Comparison of ENCODE assay signal across 8 mouse cellular contexts in the genomic region with DNA sequence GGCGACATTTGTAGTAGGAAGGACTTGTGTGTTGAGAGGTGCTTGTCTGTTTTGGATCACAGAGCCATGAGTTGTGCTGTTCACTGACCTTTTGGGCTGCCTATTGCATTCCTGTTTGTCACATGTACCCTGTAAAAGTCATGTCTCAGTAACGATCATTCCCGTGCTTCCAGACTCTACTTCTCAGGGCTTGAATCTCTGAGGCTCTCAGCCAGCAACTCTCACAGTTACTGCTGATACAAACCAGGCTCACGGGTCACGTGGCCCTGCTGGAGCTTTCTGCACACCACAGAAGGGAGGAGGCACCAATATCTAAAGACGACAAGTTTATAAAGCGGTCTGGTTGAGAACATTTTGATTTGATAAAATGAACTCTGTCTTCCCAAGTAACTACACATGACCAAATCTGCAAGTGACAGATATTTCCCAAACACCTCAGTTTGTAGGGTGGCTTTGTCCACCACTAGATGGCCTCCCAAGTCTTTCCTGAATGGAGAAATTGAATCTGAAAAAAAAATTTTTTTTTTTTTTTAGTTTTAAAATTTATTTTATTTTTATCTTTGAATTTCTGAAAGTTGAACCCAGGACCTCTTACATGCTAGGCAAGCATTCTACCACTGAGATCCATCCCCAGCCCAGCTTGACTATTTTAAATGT. TPM values are rescaled to one million over a fixed set of nuclear protein-coding genes. Genes with fewer than 3 reads are reported as not detected.
DNase-seq lines count a peak whose midpoint lies in the region; ATAC-seq and TF ChIP-seq lines count a peak whose summit lies in the region.

No protein-coding gene starts in this region.

- H3K27me3 ChIP-seq in kidney, adult 2 months (replicated peaks; ENCODE audit: control insufficient read depth, insufficient read depth, low read length): no peaks in the 10 kb centered on the region
- no peaks in the 10 kb centered on the region for H3K27me3 ChIP-seq in kidney, embryonic 14.5 days (ENCODE audit: control insufficient read depth, insufficient read depth, low read length)
- no peaks in the 10 kb centered on the region for H3K27me3 ChIP-seq in Patski
- no peaks in the 10 kb centered on the region for H3K27me3 ChIP-seq in heart, embryonic 11.5 days (ENCODE audit: control insufficient read depth, insufficient read depth, low read length)
- H3K27me3 ChIP-seq in liver, embryonic 16.5 days (ENCODE audit: control insufficient read depth, insufficient read depth, low read depth, low read length): peaks cover 2% of the 10 kb centered on the region
- H3K27me3 ChIP-seq in cerebellum, adult 2 months (ENCODE audit: control insufficient read depth, insufficient read depth, low read length): no peaks in the 10 kb centered on the region
- no peaks in the 10 kb centered on the region for H3K27me3 ChIP-seq in thymus, adult 2 months (ENCODE audit: control insufficient read depth, insufficient read depth, low read length)

- peaks cover 12% of the 10 kb centered on the region; the same call in 1 of the 2 replicates for H3K4me1 ChIP-seq in kidney, adult 2 months (ENCODE audit: control insufficient read depth, insufficient read depth, low read length)
- peaks cover 15% of the 10 kb centered on the region for H3K4me1 ChIP-seq in kidney, embryonic 14.5 days (ENCODE audit: control insufficient read depth, insufficient read depth, low read length)
- H3K4me1 ChIP-seq in heart, embryonic 11.5 days (ENCODE audit: control insufficient read depth, insufficient read depth, low read length): peaks cover 61% of the 10 kb centered on the region
- H3K4me1 ChIP-seq in liver, embryonic 16.5 days (ENCODE audit: control insufficient read depth, low read depth, low read length): no peaks in the 10 kb centered on the region
- H3K4me1 ChIP-seq in cerebellum, adult 2 months (ENCODE audit: control insufficient read depth, insufficient read depth, low read length): peaks cover 2% of the 10 kb centered on the region; the same call in 1 of the 2 replicates
- peaks cover 18% of the 10 kb centered on the region for H3K4me1 ChIP-seq in thymus, adult 2 months (replicated peaks; ENCODE audit: control insufficient read depth, insufficient read depth, low read length)

- no peaks in the 10 kb centered on the region for H3K9me3 ChIP-seq in kidney, embryonic 14.5 days (ENCODE audit: control insufficient read depth, low read length)
- H3K9me3 ChIP-seq in heart, embryonic 11.5 days (replicated peaks; ENCODE audit: control insufficient read depth, low read length): no peaks in the 10 kb centered on the region
- no peaks in the 10 kb centered on the region for H3K9me3 ChIP-seq in liver, embryonic 16.5 days (replicated peaks; ENCODE audit: control insufficient read depth, low read length)

- H3K36me3 ChIP-seq in kidney, adult 2 months (ENCODE audit: control insufficient read depth, insufficient read depth, low read length): no peaks in the 10 kb centered on the region
- H3K36me3 ChIP-seq in kidney, embryonic 14.5 days (ENCODE audit: control insufficient read depth, insufficient read depth, low read length): no peaks in the 10 kb centered on the region
- no peaks in the 10 kb centered on the region; the same call in 1 of the 2 replicates for H3K36me3 ChIP-seq in heart, embryonic 11.5 days (ENCODE audit: control insufficient read depth, insufficient read depth, low read length)
- H3K36me3 ChIP-seq in liver, embryonic 16.5 days (ENCODE audit: control insufficient read depth, insufficient read depth): no peaks in the 10 kb centered on the region
- no peaks in the 10 kb centered on the region for H3K36me3 ChIP-seq in thymus, adult 2 months (ENCODE audit: control insufficient read depth, insufficient read depth, low read length)

- no peak overlapping the region for H3K9ac ChIP-seq in kidney, embryonic 14.5 days (ENCODE audit: low read depth, low read length)
- no peak overlapping the region for H3K9ac ChIP-seq in heart, embryonic 11.5 days (ENCODE audit: low read depth, low read length)
- H3K9ac ChIP-seq in liver, embryonic 16.5 days (ENCODE audit: low read depth, low read length): no peak overlapping the region

- no peak for TF ChIP-seq POLR2A in kidney, adult 2 months (IDR thresholded peaks at IDR 0.05; ENCODE audit: low read depth, low read length)
- no peak for TF ChIP-seq POLR2A in cerebellum, adult 2 months (IDR thresholded peaks at IDR 0.05; ENCODE audit: borderline replicate concordance, insufficient read depth, low read length)
- no peak for TF ChIP-seq POLR2A in thymus, adult 2 months (IDR thresholded peaks at IDR 0.05; ENCODE audit: control insufficient read depth, extremely low read depth, insufficient read depth, low read length, poor library complexity)

- no peak for TF ChIP-seq CTCF in kidney, adult 2 months (conservative IDR thresholded peaks at IDR 0.05; ENCODE audit: insufficient read depth, insufficient read length, low read depth, low read length)
- TF ChIP-seq CTCF in Patski (IDR thresholded peaks at IDR 0.05): peak; percentile 55
- TF ChIP-seq CTCF in cerebellum, adult 2 months (IDR thresholded peaks at IDR 0.05; ENCODE audit: borderline replicate concordance, insufficient read depth, low read depth, low read length): no peak
- no peak for TF ChIP-seq CTCF in thymus, adult 2 months (IDR thresholded peaks at IDR 0.05; ENCODE audit: borderline replicate concordance, control insufficient read depth, extremely low read depth, insufficient read depth, low read length, poor library complexity)

- no peak overlapping the region for H3K4me2 ChIP-seq in kidney, embryonic 14.5 days (replicated peaks; ENCODE audit: low read depth, low read length)
- peak overlapping the region; percentile 36 for H3K4me2 ChIP-seq in heart, embryonic 11.5 days
- no peak overlapping the region for H3K4me2 ChIP-seq in liver, embryonic 16.5 days (ENCODE audit: low read depth, low read length)

- 63% methylated on average over 7 of the region's 7 CpGs for WGBS in kidney, adult 2 months
- WGBS in kidney, embryonic 14.5 days: 57% methylated on average over 7 of the region's 7 CpGs
- 17% methylated on average over 7 of the region's 7 CpGs for WGBS in heart, embryonic 11.5 days (ENCODE audit: insufficient replicate concordance)
- 38% methylated on average over 7 of the region's 7 CpGs for WGBS in liver, embryonic 16.5 days (ENCODE audit: insufficient replicate concordance)
- WGBS in cerebellum, adult 2 months: 67% methylated on average over 7 of the region's 7 CpGs
- WGBS in thymus, adult 2 months: 78% methylated on average over 7 of the region's 7 CpGs

- H3K4me3 ChIP-seq in kidney, adult 2 months (ENCODE audit: insufficient read depth, low read depth, low read length): no peak overlapping the region
- H3K4me3 ChIP-seq in kidney, embryonic 14.5 days (ENCODE audit: low read length): no peak overlapping the region
- H3K4me3 ChIP-seq in heart, embryonic 11.5 days (ENCODE audit: low read depth, low read length): no peak overlapping the region
- no peak overlapping the region for H3K4me3 ChIP-seq in liver, embryonic 16.5 days (ENCODE audit: low read depth, low read length)
- no peak overlapping the region for H3K4me3 ChIP-seq in cerebellum, adult 2 months (replicated peaks; ENCODE audit: insufficient read depth, low read depth, low read length)
- no peak overlapping the region for H3K4me3 ChIP-seq in thymus, adult 2 months (ENCODE audit: control insufficient read depth, insufficient read depth, low read length)

- peak; percentile 33 for DNase-seq in kidney, adult 2 months
- no peak for DNase-seq in Patski (ENCODE audit: low read depth, low spot score)
- no peak for DNase-seq in spleen, postnatal 4 days (ENCODE audit: low spot score in 2 of 2)
- DNase-seq in cerebellum, adult 2 months: no peak
- DNase-seq in thymus, adult 2 months: no peak

- in situ Hi-C loops in Patski (cut with MboI; ENCODE audit: low pct_unique_long_range_greater_than_20kb): loop anchor here (5.0 kb wide), 3 partner anchors 111 to 406 kb away; no protein-coding TSS in a partner anchor

- H3K27ac ChIP-seq in kidney, adult 2 months (ENCODE audit: insufficient read depth, low read depth, low read length): no peak overlapping the region
- no peak overlapping the region for H3K27ac ChIP-seq in kidney, embryonic 14.5 days (ENCODE audit: low read depth, low read length)
- H3K27ac ChIP-seq in heart, embryonic 11.5 days (ENCODE audit: low read depth, low read length): peak overlapping the region; percentile 79
- H3K27ac ChIP-seq in liver, embryonic 16.5 days (ENCODE audit: low read length): no peak overlapping the region
- no peak overlapping the region for H3K27ac ChIP-seq in cerebellum, adult 2 months (ENCODE audit: insufficient read depth, low read length)
- no peak overlapping the region for H3K27ac ChIP-seq in thymus, adult 2 months (ENCODE audit: control insufficient read depth, insufficient read depth, low read length)

- CTCF ChIA-PET in Patski (lab: Charles Lee): interaction anchor here (0.7 to 3.4 kb wide), 14 partner anchors 9 to 231 kb away, joined by 3 to 23 read pairs (median 4); no protein-coding TSS in a partner anchor

- no peak for ATAC-seq in kidney, embryonic 14.5 days (ENCODE audit: low FRiP score, low TSS enrichment)
- no peak for ATAC-seq in Patski
- ATAC-seq in heart, embryonic 11.5 days (replicated peaks; ENCODE audit: insufficient number of reproducible peaks, low FRiP score, low TSS enrichment): peak; percentile 55
- 0 out of 2 replicates have a peak, but pooled peaks have one; percentile 9 for ATAC-seq in liver, embryonic 16.5 days (ENCODE audit: low read depth)

- POLR2A ChIA-PET in Patski (lab: Charles Lee): no interaction called here

RNA-seq across cellular contexts. Expression of gene Akap2, which starts 46.5 kb away (rescaled TPM):
- 124 and 126 TPM in 2 replicates for polyA plus RNA-seq in kidney, adult 2 months (2012; rRNA removed)
- polyA plus RNA-seq in kidney, embryonic 14.5 days (2014; fragmentation: Nextera tagmentation; extraction: Ambion mirVana): 17.1 and 24.0 TPM in 2 replicates
- polyA plus RNA-seq in Patski (2021): 99.3 TPM
- polyA plus RNA-seq in heart, embryonic 11.5 days (2014; fragmentation: Nextera tagmentation; extraction: Ambion mirVana): 43.4 and 45.9 TPM in 2 replicates
- 2.0 TPM in 2 replicates for polyA plus RNA-seq in liver, embryonic 16.5 days (2015; fragmentation: Nextera tagmentation; extraction: Ambion mirVana)
- 33.6 and 34.5 TPM in 2 replicates for polyA plus RNA-seq in cerebellum, adult 2 months (2012; rRNA removed)
- polyA plus RNA-seq in thymus, adult 2 months (2012; rRNA removed): 99.2 and 117 TPM in 2 replicates

Comparison
In these comparisons a context has a peak if more than half of its experiments do, and no peak if none do; other contexts are left out.
1. ATAC-seq: peak in heart, embryonic 11.5 days (single experiment) and liver, embryonic 16.5 days (single experiment); none in kidney, embryonic 14.5 days (single experiment) and Patski (single experiment).